Mouse (Mus musculus) embryonic facial prominence, embryonic 11.5 days (tissue): ENCODE results near the gene Gjc3. TPM values are rescaled to one million over a fixed set of nuclear protein-coding genes. Genes with fewer than 3 reads are reported as not detected.

Source experiments
- ATAC-seq: fragments of 200-750 bp; cut with Nextera tagmentation; replicated peaks from 2 replicates; pipeline ENCODE4 v1.8.0; 2017; ENCODE audit warnings: low read depth; ENCODE audit not compliant: insufficient number of reproducible peaks, low FRiP score, low TSS enrichment
- DNase-seq: peaks from one replicate; pipeline ENCODE4 v3.0.0-alpha.2; 2015; ENCODE audit warnings: low spot score
- H3K27ac ChIP-seq: fragments of 300-500 bp; sonication (generic); replicated peaks from 2 replicates; pipeline ENCODE4 v1.5.1; 2014; ENCODE audit warnings: mild to moderate bottlenecking, low read depth, low read length, control low read depth
- H3K27me3 ChIP-seq: fragments of 300-500 bp; sonication (generic); 2 replicates; pipeline ENCODE4 v1.6.1; 2014; ENCODE audit warnings: mild to moderate bottlenecking, low read length, moderate library complexity, mixed read lengths; ENCODE audit not compliant: control insufficient read depth, insufficient read depth
- H3K36me3 ChIP-seq: fragments of 300-500 bp; sonication (generic); replicated peaks from 2 replicates; pipeline ENCODE4 v1.6.1; 2014; ENCODE audit warnings: low read depth, mild to moderate bottlenecking, low read length, moderate library complexity, mixed read lengths; ENCODE audit not compliant: control insufficient read depth, insufficient read depth
- H3K4me1 ChIP-seq: fragments of 300-500 bp; sonication (generic); 2 replicates; pipeline ENCODE4 v1.6.1; 2014; ENCODE audit warnings: low read length, mixed read lengths; ENCODE audit not compliant: control insufficient read depth, insufficient read depth
- H3K4me2 ChIP-seq: fragments of 300-500 bp; sonication (generic); 2 replicates; pipeline ENCODE4 v1.6.1; 2014; ENCODE audit warnings: low read depth, mild to moderate bottlenecking, control low read depth, low read length, moderate library complexity
- H3K4me3 ChIP-seq: fragments of 300-500 bp; sonication (generic); 2 replicates; pipeline ENCODE4 v1.5.1; 2014; ENCODE audit warnings: low read depth, low read length, control low read depth
- H3K9ac ChIP-seq: fragments of 300-500 bp; sonication (generic); replicated peaks from 2 replicates; pipeline ENCODE4 v1.6.1; 2014; ENCODE audit warnings: mild to moderate bottlenecking, control low read depth, low read length
- H3K9me3 ChIP-seq: fragments of 300-500 bp; sonication (generic); replicated peaks from 2 replicates; pipeline ENCODE4 v1.6.1; 2016; ENCODE audit warnings: mild to moderate bottlenecking, low read length, inconsistent platforms, mixed read lengths; ENCODE audit not compliant: control insufficient read depth
- WGBS: fragments of 180-500 bp; shearing (Covaris S2); extraction: QIAGEN DNeasy Blood & Tissue Kit; methylation state at CpG from one replicate; pipeline ENCODE4 v1.1.7; 2014; 5-methylcytosine and 5-hydroxymethylcytosine counted together
- polyA plus RNA-seq: library from polyadenylated mRNA; unstranded; fragments of >200 nt; fragmentation: Nextera tagmentation; extraction: Ambion mirVana; gene quantifications from 2 replicates; pipeline ENCODE4 v1.2.1, GENCODE M21; 2014

Gene Gjc3
- polyA plus RNA-seq, 1 experiment from 2014 or later, result not detected

DNA sequence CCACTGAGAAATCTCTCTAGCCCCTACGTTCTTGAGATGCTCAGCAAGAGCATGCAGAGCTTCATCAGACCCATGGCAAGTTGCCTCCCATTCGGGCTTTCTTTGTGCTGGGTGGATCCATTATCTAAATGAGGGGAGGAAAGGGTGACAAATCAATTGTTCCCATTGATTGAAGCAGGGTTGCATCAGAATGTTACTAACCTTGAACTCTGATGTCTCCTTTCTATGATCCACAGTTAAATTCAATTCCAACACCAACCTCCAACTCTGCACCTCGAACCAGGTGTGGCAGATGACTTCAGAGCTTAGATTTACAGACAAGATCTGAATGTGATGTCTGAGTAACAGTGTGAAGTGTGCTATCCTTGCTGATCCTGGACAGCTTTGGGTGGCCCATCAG, 11.8 kb upstream of the Gjc3 start:
- no peak overlapping the region for H3K27ac ChIP-seq
- H3K36me3 ChIP-seq, result no peaks in the 10 kb centered on the region
- WGBS, result 58% methylated on average over 3 of the region's 3 CpGs
- ATAC-seq (no peak), DNase-seq (no peak)
- no peaks in the 10 kb centered on the region for H3K4me1 ChIP-seq
- no peaks in the 10 kb centered on the region for H3K27me3 ChIP-seq
- H3K4me3 ChIP-seq, result no peak overlapping the region
- no peak overlapping the region for H3K4me2 ChIP-seq
- H3K9ac ChIP-seq, result no peak overlapping the region
- no peaks in the 10 kb centered on the region for H3K9me3 ChIP-seq

DNA sequence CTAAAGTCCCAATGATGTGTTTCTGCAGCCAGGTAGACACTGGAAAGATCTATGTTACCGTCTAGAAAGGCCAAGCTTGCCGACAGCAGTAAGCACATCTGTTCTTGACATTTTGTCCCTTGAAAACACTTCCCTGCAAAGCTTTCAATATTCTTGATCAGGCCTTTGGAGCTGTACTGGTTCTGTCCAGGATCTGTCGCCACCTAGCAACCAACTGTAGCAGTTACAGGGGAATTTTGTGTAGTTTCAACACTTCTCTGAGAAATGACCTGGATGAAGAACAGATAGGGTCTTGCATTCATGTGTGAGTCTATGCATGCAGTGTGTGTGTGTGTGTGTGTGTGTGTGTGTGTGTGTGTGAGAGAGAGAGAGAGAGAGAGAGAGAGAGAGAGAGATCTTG, 10.8 kb upstream of the Gjc3 start:
- ATAC-seq (no peak), DNase-seq (no peak)
- Histone ChIP-seq H3K4me3 (no peak overlapping the region), H3K4me2 (no peak overlapping the region), H3K4me1 (no peaks in the 10 kb centered on the region), H3K9me3 (no peaks in the 10 kb centered on the region), H3K36me3 (no peaks in the 10 kb centered on the region), H3K27me3 (no peaks in the 10 kb centered on the region), H3K9ac (no peak overlapping the region), H3K27ac (no peak overlapping the region)
- 53% methylated on average over 3 of the region's 3 CpGs for WGBS

- H3K9ac ChIP-seq, result no peak overlapping the region
- H3K27ac ChIP-seq, result no peak overlapping the region
- H3K4me2 ChIP-seq, result no peak overlapping the region
- no peak for DNase-seq
- H3K27me3 ChIP-seq, result no peaks in the 10 kb centered on the region
- no peaks in the 10 kb centered on the region for H3K36me3 ChIP-seq
- no peak for ATAC-seq
- no peaks in the 10 kb centered on the region for H3K9me3 ChIP-seq
- 59% methylated on average over 2 of the region's 2 CpGs for WGBS
- no peak overlapping the region for H3K4me3 ChIP-seq
- no peaks in the 10 kb centered on the region for H3K4me1 ChIP-seq
Measured at GRCm38 (mm10) chr5:137973161-137973560, 10.3 kb upstream of the Gjc3 start.

DNA sequence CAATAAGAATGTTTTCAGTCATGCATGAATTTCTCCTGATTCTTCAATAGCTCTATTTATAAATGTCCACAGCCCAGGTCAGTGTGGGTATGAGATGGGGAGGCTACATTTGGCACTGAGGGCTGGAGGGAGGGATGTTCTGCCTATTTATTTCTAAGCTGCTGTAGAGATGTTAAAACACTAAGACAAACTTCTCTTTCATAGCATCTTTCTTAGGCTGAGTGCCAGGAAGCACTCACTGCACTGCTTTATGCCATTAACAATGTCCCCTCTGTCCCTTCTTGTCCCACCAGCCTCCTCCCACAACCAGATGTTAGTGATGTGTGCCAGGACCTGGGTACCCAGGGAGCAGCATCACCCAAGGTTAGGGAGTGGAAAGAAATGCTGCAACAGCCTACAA, 3.6 kb upstream of the Gjc3 start:
- no peaks in the 10 kb centered on the region for H3K4me1 ChIP-seq
- H3K27me3 ChIP-seq, result no peaks in the 10 kb centered on the region
- H3K9me3 ChIP-seq, result no peaks in the 10 kb centered on the region
- ATAC-seq (no peak), DNase-seq (no peak)
- H3K4me2 ChIP-seq, result no peak overlapping the region
- H3K9ac ChIP-seq, result no peak overlapping the region
- no peak overlapping the region for H3K27ac ChIP-seq
- no peaks in the 10 kb centered on the region for H3K36me3 ChIP-seq
- H3K4me3 ChIP-seq, result no peak overlapping the region

DNA sequence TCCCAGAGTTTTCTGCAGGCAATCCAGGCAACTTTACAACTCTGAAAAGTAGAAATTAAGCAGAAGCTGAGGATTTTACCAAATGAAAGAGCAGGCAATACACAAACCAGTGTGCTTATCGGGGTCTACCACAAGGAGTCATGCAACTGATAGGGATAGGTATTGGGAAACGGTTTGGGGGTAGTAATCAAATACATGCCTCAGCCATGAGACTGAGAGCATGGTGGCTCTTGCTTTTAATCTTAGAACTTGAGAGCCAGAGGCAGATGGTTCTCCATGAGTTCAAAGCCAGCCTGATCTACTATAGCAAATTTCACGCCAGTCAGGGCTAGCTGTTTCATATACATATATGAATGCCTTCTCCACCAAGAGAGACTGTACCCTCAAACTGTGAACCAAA, 6.5 kb downstream of the Gjc3 start:
- WGBS, result 85% methylated on average over 3 of the region's 3 CpGs
- Histone ChIP-seq H3K4me1 (no peaks in the 10 kb centered on the region), H3K4me2 (no peak overlapping the region), H3K9ac (no peak overlapping the region), H3K27me3 (no peaks in the 10 kb centered on the region), H3K4me3 (no peak overlapping the region), H3K36me3 (no peaks in the 10 kb centered on the region), H3K27ac (no peak overlapping the region), H3K9me3 (no peaks in the 10 kb centered on the region)
- ATAC-seq (no peak), DNase-seq (no peak)

DNA sequence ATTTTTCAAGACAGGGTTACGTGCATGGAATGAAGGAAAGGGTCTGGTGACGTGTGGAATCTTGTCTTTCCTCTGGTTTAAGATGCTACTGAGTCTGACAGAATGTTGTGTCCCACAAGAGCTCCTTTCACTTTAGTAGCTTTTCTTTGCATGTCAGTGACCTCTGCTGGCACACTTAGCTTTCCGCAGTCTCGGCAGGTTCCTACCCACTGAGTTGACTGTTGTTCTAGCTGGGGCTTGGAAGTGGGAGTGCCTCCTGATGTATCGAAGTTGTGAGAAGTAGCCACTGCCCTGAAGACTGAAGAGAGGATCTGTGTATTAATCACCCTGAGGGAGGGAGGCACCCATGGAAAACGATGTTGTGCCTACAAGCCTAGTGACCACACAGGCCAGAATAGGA, 11.7 kb downstream of the Gjc3 start:
- Histone ChIP-seq H3K4me3 (no peak overlapping the region), H3K36me3 (no peaks in the 10 kb centered on the region), H3K27ac (no peak overlapping the region), H3K4me2 (no peak overlapping the region), H3K27me3 (no peaks in the 10 kb centered on the region), H3K4me1 (no peaks in the 10 kb centered on the region), H3K9me3 (no peaks in the 10 kb centered on the region), H3K9ac (no peak overlapping the region)
- ATAC-seq (no peak), DNase-seq (no peak)
- 37% methylated on average over 6 of the region's 6 CpGs for WGBS

DNA sequence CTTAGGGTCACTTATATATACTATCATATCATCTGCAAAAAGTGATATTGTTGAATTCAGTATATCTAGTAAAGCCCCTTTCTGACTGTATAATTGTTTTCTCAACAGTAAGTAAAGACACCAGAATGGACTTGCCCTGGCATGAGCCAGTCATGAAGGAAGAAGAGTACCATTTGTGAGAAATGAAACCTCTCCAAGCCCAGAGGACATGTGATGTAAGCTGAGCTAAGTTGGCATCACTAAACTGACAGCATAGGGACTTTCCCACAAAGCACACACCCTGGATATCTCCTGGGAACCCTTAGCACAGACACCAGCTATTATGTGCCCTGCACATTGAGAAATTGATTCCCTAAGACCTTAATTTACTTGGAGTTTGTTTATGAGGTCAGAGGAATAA, 15.6 kb downstream of the Gjc3 start:
- no peak overlapping the region for H3K9ac ChIP-seq
- no peaks in the 10 kb centered on the region for H3K4me1 ChIP-seq
- no peaks in the 10 kb centered on the region for H3K36me3 ChIP-seq
- no peaks in the 10 kb centered on the region for H3K27me3 ChIP-seq
- no peak overlapping the region for H3K27ac ChIP-seq
- no peak overlapping the region for H3K4me2 ChIP-seq
- no peak for ATAC-seq
- H3K4me3 ChIP-seq, result no peak overlapping the region
- DNase-seq, result no peak
- no peaks in the 10 kb centered on the region for H3K9me3 ChIP-seq

GRCm38 (mm10) chr5:137943133-137943532, 19.8 kb downstream of the Gjc3 start:
- Histone ChIP-seq H3K4me3 (no peak overlapping the region), H3K27ac (no peak overlapping the region), H3K27me3 (no peaks in the 10 kb centered on the region), H3K4me2 (no peak overlapping the region), H3K9ac (no peak overlapping the region), H3K4me1 (no peaks in the 10 kb centered on the region), H3K36me3 (no peaks in the 10 kb centered on the region), H3K9me3 (no peaks in the 10 kb centered on the region)
- ATAC-seq (no peak), DNase-seq (no peak)
- 82% methylated on average over 1 of the region's 1 CpGs for WGBS

- Histone ChIP-seq H3K4me1 (no peaks in the 10 kb centered on the region), H3K9me3 (no peaks in the 10 kb centered on the region), H3K4me2 (no peak overlapping the region), H3K4me3 (no peak overlapping the region), H3K27ac (no peak overlapping the region), H3K27me3 (no peaks in the 10 kb centered on the region), H3K9ac (no peak overlapping the region), H3K36me3 (no peaks in the 10 kb centered on the region)
- ATAC-seq, result no peak
- 79% methylated on average over 4 of the region's 4 CpGs for WGBS
- no peak for DNase-seq
Measured at GRCm38 (mm10) chr5:137940948-137941347, 21.9 kb downstream of the Gjc3 start.
